Mouse (Mus musculus): Measurements from ENCODE around the gene Rfx8. TPM values are rescaled to one million over a fixed set of nuclear protein-coding genes. Genes with fewer than 3 reads are reported as not detected.
"Not testable (repeated sequence)": the region's sequence is repeated elsewhere in the genome, so short reads cannot be mapped to it uniquely, and the experiment has no call there.

Gene Rfx8
- polyA plus RNA-seq, 1 experiment from 2014 or later = 0.09 TPM

DNA sequence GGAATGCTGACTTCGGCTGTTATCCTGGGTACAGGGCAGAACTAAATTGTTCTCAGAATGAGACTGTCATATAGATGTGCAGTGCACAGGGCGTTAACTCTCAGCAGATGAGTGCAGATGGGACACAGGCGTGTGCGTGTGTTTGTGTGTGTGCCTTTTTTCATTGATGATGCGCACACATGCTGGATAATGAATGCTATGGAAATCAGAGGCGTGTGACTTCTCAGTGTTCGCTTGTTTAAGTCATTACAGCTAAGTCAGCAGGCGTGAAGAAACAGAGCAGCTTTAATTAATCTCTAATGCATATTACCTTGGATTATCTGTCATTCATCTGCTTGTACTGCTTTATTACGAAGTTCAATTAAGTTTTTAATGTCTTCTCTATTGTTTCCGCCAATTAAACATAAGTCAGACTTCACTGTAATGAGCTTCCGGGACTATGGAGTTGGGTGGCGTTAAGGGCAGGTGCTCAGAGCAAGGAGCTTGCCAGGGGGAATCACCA is 54.0 kb downstream of the Rfx8 start:
- H3K4me1 ChIP-seq (replicated peaks) = no peaks in the 10 kb centered on the region
- H3K9me3 ChIP-seq (replicated peaks) = no peaks in the 10 kb centered on the region
- WGBS (ENCODE audit: insufficient replicate concordance) = 69% methylated on average over 12 of the region's 12 CpGs
- H3K27ac ChIP-seq (replicated peaks) = no peak overlapping the region
- no peak overlapping the region for H3K4me3 ChIP-seq (replicated peaks)
- no peaks in the 10 kb centered on the region for H3K36me3 ChIP-seq (replicated peaks)
- no peaks in the 10 kb centered on the region for H3K27me3 ChIP-seq
- ATAC-seq (ENCODE audit: insufficient read depth) = no peak
- H3K4me2 ChIP-seq = no peak overlapping the region
- no peak overlapping the region for H3K9ac ChIP-seq

DNA sequence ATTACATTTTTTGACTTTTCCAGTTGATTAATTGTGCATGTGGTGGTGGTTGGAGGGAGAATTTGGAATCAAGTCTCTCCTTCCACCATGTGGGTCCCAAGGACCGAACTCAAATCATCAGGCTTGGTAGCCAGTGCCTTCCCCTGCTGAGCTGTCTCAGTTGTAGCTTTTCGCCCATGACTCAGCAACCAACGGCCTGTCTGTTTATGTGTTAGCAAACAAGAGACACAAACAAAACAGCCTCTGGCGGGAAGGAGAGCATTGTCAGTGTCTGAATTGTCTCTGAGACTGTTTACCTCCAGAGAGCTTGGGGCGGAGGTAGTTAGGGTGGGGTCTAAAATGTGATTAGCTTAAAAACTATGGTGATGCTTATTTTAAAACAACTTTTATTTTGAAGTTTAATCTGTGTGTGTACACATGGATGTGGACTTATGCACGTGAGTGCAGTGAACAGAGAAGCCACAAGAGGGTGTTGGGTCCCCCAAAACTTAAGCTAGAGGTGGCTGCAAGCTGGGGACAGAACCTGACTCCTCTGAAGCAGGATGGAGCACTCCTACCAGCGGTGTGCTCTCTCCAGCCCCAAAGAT is 56.7 kb downstream of the Rfx8 start:
- no peak for ATAC-seq (ENCODE audit: insufficient read depth)
- no peak overlapping the region for H3K9ac ChIP-seq
- H3K4me3 ChIP-seq (replicated peaks) = no peak overlapping the region
- 62% methylated on average over 7 of the region's 7 CpGs for WGBS (ENCODE audit: insufficient replicate concordance)
- H3K27me3 ChIP-seq = no peaks in the 10 kb centered on the region
- H3K4me1 ChIP-seq (replicated peaks) = no peaks in the 10 kb centered on the region
- no peak overlapping the region for H3K27ac ChIP-seq (replicated peaks)
- no peaks in the 10 kb centered on the region for H3K9me3 ChIP-seq (replicated peaks)
- no peak overlapping the region for H3K4me2 ChIP-seq
- H3K36me3 ChIP-seq (replicated peaks) = no peaks in the 10 kb centered on the region

DNA sequence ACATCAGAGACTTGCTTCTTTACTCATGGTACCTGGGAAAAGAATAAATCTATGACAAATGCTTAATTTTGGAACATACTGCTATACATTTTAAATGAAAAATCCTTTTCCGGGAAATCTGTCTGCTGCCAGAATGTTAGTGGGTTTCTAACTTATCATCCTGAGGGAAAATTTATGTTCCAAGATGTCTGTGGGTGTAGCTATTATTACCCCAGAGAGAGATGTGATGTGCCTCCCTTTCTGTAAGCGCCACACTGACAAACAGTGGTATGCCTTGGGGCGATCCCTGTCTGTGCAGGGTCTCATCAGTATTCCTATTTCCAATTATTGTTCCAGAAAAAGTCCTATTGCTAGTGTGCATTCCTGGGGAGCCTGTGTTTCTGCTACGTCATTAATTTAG is 57.7 kb downstream of the Rfx8 start:
- Histone ChIP-seq H3K27me3 (no peaks in the 10 kb centered on the region), H3K9me3 (replicated peaks) (no peaks in the 10 kb centered on the region), H3K4me2 (no peak overlapping the region), H3K4me1 (replicated peaks) (no peaks in the 10 kb centered on the region), H3K4me3 (replicated peaks) (no peak overlapping the region), H3K36me3 (replicated peaks) (no peaks in the 10 kb centered on the region), H3K9ac (no peak overlapping the region), H3K27ac (replicated peaks) (no peak overlapping the region)
- 74% methylated on average over 4 of the region's 4 CpGs for WGBS (ENCODE audit: insufficient replicate concordance)
- ATAC-seq (ENCODE audit: insufficient read depth) = no peak

DNA sequence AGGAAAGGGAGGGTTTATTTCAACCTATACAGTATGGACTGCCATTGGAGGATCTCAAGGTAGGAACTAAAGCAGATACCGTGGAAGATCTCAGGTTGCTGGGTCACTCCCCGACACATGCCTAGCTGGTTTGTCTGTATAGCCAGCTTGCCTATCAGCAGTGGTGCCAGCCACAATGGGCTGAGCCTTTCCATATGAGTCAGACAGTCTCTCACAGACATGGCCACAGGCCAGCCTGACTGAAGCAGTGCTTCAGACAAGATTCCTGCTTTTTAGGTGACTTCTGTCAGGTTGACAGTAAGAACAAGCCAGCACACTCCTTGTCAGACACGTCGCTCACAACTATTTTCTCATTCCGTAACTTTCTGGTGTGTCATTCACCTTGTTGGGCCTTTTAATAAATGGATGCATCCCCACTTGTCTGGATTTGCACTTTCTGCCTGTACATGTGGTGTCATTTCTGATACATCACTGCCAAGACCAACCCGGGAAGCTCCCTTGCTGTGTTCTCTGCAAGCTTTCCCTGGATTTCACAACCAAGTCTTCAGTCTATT is 63.7 kb downstream of the Rfx8 start:
- WGBS (ENCODE audit: insufficient replicate concordance) = 68% methylated on average over 6 of the region's 6 CpGs
- no peak overlapping the region for H3K4me2 ChIP-seq
- ATAC-seq (ENCODE audit: insufficient read depth) = no peak

DNA sequence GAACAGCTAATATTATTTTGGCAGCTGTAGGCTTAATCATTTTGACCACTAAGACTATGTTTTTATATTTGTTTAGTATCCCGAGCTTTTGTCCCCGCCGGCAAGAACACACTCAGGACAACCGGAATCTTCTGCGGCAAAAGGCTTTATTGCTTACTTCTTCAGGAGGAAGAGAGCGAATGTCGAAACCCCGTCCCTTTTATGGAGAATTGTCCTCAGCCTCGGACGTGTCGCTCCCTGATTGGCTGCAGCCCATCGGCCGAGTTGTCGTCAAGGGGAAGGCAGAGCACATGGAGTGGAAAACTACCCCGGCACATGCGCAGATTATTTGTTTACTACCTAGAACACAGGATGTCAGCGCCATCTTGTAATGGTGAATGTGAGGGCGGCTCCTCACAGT is 65.9 kb downstream of the Rfx8 start:
- H3K27me3 ChIP-seq = peaks cover 36% of the 10 kb centered on the region
- ATAC-seq (ENCODE audit: insufficient read depth); H3K36me3 ChIP-seq (replicated peaks); H3K4me1 ChIP-seq (replicated peaks); H3K9me3 ChIP-seq (replicated peaks); H3K9ac ChIP-seq; H3K4me3 ChIP-seq (replicated peaks); H3K27ac ChIP-seq (replicated peaks); H3K4me2 ChIP-seq: not testable (repeated sequence)
- WGBS (ENCODE audit: insufficient replicate concordance) = 77% methylated on average over 18 of the region's 18 CpGs

More for the DNA sequence above, 63.7 kb downstream of the Rfx8 start:
- no peaks in the 10 kb centered on the region for H3K36me3 ChIP-seq (replicated peaks)
- peaks cover 15% of the 10 kb centered on the region for H3K27me3 ChIP-seq
- H3K27ac ChIP-seq (replicated peaks) = no peak overlapping the region
- H3K4me3 ChIP-seq (replicated peaks) = no peak overlapping the region
- no peaks in the 10 kb centered on the region for H3K4me1 ChIP-seq (replicated peaks)
- no peaks in the 10 kb centered on the region for H3K9me3 ChIP-seq (replicated peaks)
- H3K9ac ChIP-seq = no peak overlapping the region

DNA sequence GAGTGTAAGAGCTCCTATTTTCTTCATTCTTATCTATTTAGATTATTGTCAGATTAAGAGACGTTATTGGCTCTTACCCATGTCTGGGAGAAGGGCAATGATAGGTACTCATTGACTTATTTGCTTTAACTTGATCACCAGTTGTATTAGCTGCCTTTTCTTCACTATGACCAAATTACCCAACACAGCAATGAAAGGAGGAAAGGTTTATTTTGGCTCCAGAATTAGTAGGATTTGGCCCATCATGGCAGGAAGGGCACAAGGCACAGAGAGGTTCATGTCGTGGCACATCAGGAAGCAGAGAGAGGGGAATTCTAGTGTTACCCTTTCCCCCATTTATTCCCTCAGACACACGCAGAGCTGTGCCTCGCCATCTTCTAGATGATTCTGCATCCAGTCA is 67.8 kb downstream of the Rfx8 start:
- no peaks in the 10 kb centered on the region for H3K9me3 ChIP-seq (replicated peaks)
- no peaks in the 10 kb centered on the region for H3K36me3 ChIP-seq (replicated peaks)
- 54% methylated on average over 4 of the region's 4 CpGs for WGBS (ENCODE audit: insufficient replicate concordance)
- ATAC-seq (ENCODE audit: insufficient read depth) = no peak
- peaks cover 54% of the 10 kb centered on the region for H3K27me3 ChIP-seq
- H3K4me1 ChIP-seq (replicated peaks) = no peaks in the 10 kb centered on the region; the same call in 1 of the 2 replicates
- H3K27ac ChIP-seq (replicated peaks) = no peak overlapping the region
- no peak overlapping the region for H3K4me3 ChIP-seq (replicated peaks)
- no peak overlapping the region for H3K9ac ChIP-seq
- no peak overlapping the region for H3K4me2 ChIP-seq

DNA sequence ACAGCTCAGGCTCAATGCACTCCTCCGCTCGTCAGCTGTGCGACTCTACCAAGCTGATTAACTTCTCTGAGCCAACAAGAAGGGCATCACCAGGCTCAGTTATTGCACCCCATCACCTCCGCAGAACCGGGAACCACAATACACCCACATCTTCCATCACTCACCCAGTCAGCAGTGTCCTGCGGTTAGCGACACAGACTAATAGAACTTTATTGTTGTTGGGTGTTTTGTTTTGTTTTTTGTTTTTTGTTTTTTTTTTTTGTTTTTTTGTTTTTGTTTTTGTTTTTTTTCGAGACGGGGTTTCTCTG is 69.6 kb downstream of the Rfx8 start, which contains the start of gene Creg2:
TSS of gene Creg2 (minus strand) at position 234 of the 308 bp plus-strand sequence.
- Histone ChIP-seq H3K27me3 (peaks cover 61% of the 10 kb centered on the region), H3K4me1 (replicated peaks) (no peaks in the 10 kb centered on the region; the same call in 1 of the 2 replicates), H3K4me3 (replicated peaks) (peak within 1 kb of the TSS; percentile 45), H3K9me3 (replicated peaks) (no peaks in the 10 kb centered on the region), H3K36me3 (replicated peaks) (no peaks in the 10 kb centered on the region), H3K27ac (replicated peaks) (no peak within 1 kb of the TSS), H3K4me2 (peak within 1 kb of the TSS; percentile 68), H3K9ac (no peak within 1 kb of the TSS)
- WGBS (ENCODE audit: insufficient replicate concordance) = 31% methylated on average over 9 of the region's 9 CpGs
- ATAC-seq (ENCODE audit: insufficient read depth) = no peak

DNA sequence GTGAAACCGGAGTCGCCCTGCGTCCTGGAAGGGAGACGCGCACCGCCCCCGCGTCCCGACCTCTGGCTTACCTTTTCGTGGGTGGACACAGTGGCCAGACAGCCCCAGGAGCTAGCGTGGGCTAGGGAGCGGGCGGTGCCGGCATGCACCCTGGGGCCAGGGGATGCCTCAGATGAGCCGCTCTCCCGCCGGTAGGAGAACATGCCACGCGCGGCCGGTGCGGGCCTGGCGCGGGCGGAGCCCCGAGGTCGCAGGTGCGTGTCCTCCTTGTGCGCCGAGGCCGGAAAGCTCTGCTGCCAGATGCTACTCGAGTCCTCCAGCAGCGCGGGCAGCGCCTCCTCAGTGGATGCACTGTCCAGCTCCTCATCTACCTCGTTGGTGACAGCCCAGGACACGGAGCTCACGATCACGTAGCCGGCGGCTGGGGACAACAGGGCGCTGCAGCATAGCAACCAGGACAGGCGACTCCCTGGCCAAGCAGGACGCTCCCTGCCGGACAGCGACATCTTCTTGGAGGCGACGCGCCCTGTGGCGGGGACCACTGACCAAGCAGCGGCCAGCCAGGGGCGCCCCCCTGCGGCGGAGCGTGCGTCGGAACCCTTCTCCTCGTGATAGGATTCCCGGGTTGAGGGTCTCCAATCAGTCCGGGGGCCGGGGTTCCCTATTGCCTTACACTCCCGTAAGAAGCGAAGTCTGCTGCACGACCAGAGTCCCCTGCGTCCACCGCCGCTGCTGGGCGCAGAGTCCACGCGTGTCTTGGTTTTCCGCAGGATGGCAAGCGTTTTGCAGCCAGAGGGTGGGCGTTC is 70.2 kb downstream of the Rfx8 start:
- H3K4me1 ChIP-seq (replicated peaks) = no peaks in the 10 kb centered on the region; the same call in 1 of the 2 replicates
- 2% methylated on average over 73 of the region's 73 CpGs for WGBS (ENCODE audit: insufficient replicate concordance)
- no peak overlapping the region for H3K27ac ChIP-seq (replicated peaks)
- no peak for ATAC-seq (ENCODE audit: insufficient read depth)
- no peak overlapping the region for H3K9ac ChIP-seq
- H3K27me3 ChIP-seq = peaks cover 61% of the 10 kb centered on the region
- no peaks in the 10 kb centered on the region for H3K9me3 ChIP-seq (replicated peaks)
- peak overlapping the region; percentile 45 for H3K4me3 ChIP-seq (replicated peaks)
- H3K4me2 ChIP-seq = peak overlapping the region; percentile 68
- no peaks in the 10 kb centered on the region for H3K36me3 ChIP-seq (replicated peaks)

DNA sequence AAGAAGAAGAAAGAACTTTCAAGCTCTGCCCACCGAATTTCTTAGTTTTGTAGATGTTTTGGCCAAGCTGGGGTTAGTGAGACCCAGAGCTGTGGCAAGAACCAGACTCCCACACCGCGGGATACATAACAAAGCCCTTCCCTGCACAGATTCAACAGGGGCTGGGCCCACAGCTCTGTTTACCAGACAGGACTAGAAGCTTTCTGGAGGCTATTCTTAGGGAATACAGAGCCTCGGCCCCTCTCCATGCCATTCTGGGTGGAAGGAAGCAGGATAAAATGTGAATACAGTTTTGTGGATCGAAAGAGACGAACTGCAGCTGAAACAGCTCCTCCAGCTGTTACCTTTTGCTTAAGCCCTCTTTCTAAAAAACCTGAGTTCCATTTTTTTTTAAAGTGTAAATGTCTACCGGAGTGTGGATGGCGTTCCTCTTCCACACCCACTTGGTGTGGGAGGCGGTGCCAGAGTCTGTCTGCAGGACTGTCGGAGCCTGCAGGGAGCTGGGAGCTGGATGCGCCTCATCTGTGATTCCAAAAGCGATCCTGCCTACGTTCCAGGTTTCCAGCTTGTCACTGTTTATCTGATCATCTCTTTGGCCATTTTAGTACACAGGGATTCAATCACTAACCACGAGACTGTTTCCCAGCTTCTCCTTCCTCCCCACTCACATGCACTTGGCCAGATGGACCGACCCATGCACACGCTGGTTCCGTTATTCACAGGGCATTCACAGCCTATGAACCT is 70.9 kb downstream of the Rfx8 start:
- 21% methylated on average over 17 of the region's 17 CpGs for WGBS (ENCODE audit: insufficient replicate concordance)
- Histone ChIP-seq H3K27me3 (peaks cover 61% of the 10 kb centered on the region), H3K9me3 (replicated peaks) (no peaks in the 10 kb centered on the region), H3K4me1 (replicated peaks) (peaks cover 2% of the 10 kb centered on the region; the same call in 1 of the 2 replicates), H3K36me3 (replicated peaks) (no peaks in the 10 kb centered on the region), H3K4me3 (replicated peaks) (peak overlapping the region; percentile 45), H3K9ac (no peak overlapping the region), H3K4me2 (peak overlapping the region; percentile 68), H3K27ac (replicated peaks) (no peak overlapping the region)
- no peak for ATAC-seq (ENCODE audit: insufficient read depth)

DNA sequence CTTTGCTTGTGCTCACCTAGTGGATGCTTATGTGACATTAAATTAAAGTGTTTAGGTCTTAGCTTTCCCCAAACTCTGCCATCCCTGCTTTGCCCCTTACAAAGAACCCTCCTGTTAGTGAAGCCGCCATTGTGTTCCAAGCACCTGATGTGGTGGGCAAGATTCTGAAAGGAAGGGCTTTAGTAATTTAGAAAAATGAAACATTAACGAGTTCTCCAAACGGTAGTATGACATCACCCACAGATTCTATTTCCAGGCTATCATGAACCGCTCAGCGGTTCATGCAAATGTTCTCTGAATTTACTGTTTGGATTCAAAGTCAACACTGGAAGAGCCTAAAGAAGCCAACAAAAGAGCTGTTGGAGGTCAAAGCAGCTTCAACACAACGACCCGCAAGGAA is 72.2 kb downstream of the Rfx8 start:
- 65% methylated on average over 7 of the region's 7 CpGs for WGBS (ENCODE audit: insufficient replicate concordance)
- H3K27ac ChIP-seq (replicated peaks) = no peak overlapping the region
- no peaks in the 10 kb centered on the region for H3K36me3 ChIP-seq (replicated peaks)
- ATAC-seq (ENCODE audit: insufficient read depth) = no peak
- no peak overlapping the region for H3K9ac ChIP-seq
- no peaks in the 10 kb centered on the region for H3K9me3 ChIP-seq (replicated peaks)
- H3K27me3 ChIP-seq = peaks cover 61% of the 10 kb centered on the region
- H3K4me2 ChIP-seq = no peak overlapping the region
- H3K4me1 ChIP-seq (replicated peaks) = peaks cover 7% of the 10 kb centered on the region; the same call in 1 of the 2 replicates
- H3K4me3 ChIP-seq (replicated peaks) = no peak overlapping the region

Measured in liver, embryonic 15.5 days (tissue).